Mouse (Mus musculus) limb, embryonic 14.5 days (tissue): ENCODE measurements at regions not wholly inside any gene's neighbourhood (a gene's known extent, or its start where the extent isn't known, plus 50 kb on each side); places are given as distances from the start of the nearest gene placed in this dataset.

Experiments
- ATAC-seq: fragments of 200-750 bp; cut with Nextera tagmentation; 2 replicates; pipeline ENCODE4 v1.8.0; 2017; ENCODE audit warnings: low read depth, moderate number of reproducible peaks, moderate TSS enrichment; ENCODE audit not compliant: low FRiP score
- DNase-seq: peaks from one replicate; pipeline ENCODE4 v3.0.0-alpha.2; 2015; ENCODE audit warnings: low spot score
- H3K27ac ChIP-seq: fragments of 300-500 bp; sonication (generic); replicated peaks from 2 replicates; pipeline ENCODE4 v1.5.1; 2014; ENCODE audit warnings: low read depth, mild to moderate bottlenecking, low read length, moderate library complexity, mixed read lengths
- H3K27me3 ChIP-seq: fragments of 300-500 bp; sonication (generic); 2 replicates; pipeline ENCODE4 v1.6.1; 2014; ENCODE audit warnings: low read length, mixed read lengths; ENCODE audit not compliant: control insufficient read depth, insufficient read depth
- H3K36me3 ChIP-seq: fragments of 300-500 bp; sonication (generic); 2 replicates; pipeline ENCODE4 v1.6.1; 2014; ENCODE audit warnings: mild to moderate bottlenecking, low read length, moderate library complexity, mixed read lengths; ENCODE audit not compliant: control insufficient read depth, insufficient read depth
- H3K4me1 ChIP-seq: fragments of 300-500 bp; sonication (generic); 2 replicates; pipeline ENCODE4 v1.6.1; 2014; ENCODE audit warnings: antibody characterized with exemption, low read length, mixed read lengths; ENCODE audit not compliant: control insufficient read depth, insufficient read depth
- H3K4me2 ChIP-seq: fragments of 300-500 bp; sonication (generic); replicated peaks from 2 replicates; pipeline ENCODE4 v1.6.1; 2014; ENCODE audit warnings: low read depth, mild to moderate bottlenecking, low read length, moderate library complexity; ENCODE audit not compliant: severe bottlenecking
- H3K4me3 ChIP-seq: fragments of 300-500 bp; sonication (generic); replicated peaks from 2 replicates; pipeline ENCODE4 v1.5.1; 2014; ENCODE audit warnings: low read length
- H3K9ac ChIP-seq: fragments of 300-500 bp; sonication (generic); 2 replicates; pipeline ENCODE4 v1.6.1; 2014; ENCODE audit warnings: mild to moderate bottlenecking, low read depth, low read length, moderate library complexity; ENCODE audit not compliant: severe bottlenecking
- H3K9me3 ChIP-seq: fragments of 300-500 bp; sonication (generic); 2 replicates; pipeline ENCODE4 v1.6.1; 2016; ENCODE audit warnings: low read length; ENCODE audit not compliant: control insufficient read depth
- POLR2A ChIP-seq: fragments of 200-500 bp; IDR thresholded peaks from 2 replicates; pipeline ENCODE4 v1.8.0; 2012; ENCODE audit warnings: inconsistent platforms, mild to moderate bottlenecking, moderate library complexity, borderline replicate concordance; ENCODE audit not compliant: insufficient read depth, insufficient read length; ENCODE audit errors: extremely low read depth
- whole genome bisulfite sequencing: fragments of 180-500 bp; shearing (Covaris S2); extraction: QIAGEN DNeasy Blood & Tissue Kit; methylation state at CpG from one replicate; pipeline ENCODE4 v1.1.7; 2014; 5-methylcytosine and 5-hydroxymethylcytosine counted together

GRCm38 (mm10) chr2:171734634-171734987 lies 308.7 kb downstream of the Cbln4 start:
- Histone ChIP-seq H3K4me1 (peaks cover 21% of the 10 kb centered on the region), H3K36me3 (no peaks in the 10 kb centered on the region), H3K4me2 (peak overlapping the region; percentile 48), H3K9me3 (no peaks in the 10 kb centered on the region), H3K4me3 (no peak overlapping the region), H3K9ac (no peak overlapping the region), H3K27ac (no peak overlapping the region), H3K27me3 (no peaks in the 10 kb centered on the region)
- DNase-seq (peak; percentile 67), ATAC-seq (peak; percentile 46)
- WGBS: 19% methylated on average over 4 of the region's 4 CpGs
- TF ChIP-seq POLR2A: no peak

- no peak for ATAC-seq
- H3K27ac ChIP-seq: no peak overlapping the region
Measured at GRCm38 (mm10) chr2:171733965-171734633, 309.2 kb downstream of the Cbln4 start.

GRCm38 (mm10) chr2:171719269-171719668 lies 324.0 kb downstream of the Cbln4 start:
- Histone ChIP-seq H3K9me3 (no peaks in the 10 kb centered on the region), H3K4me3 (no peak overlapping the region), H3K4me2 (no peak overlapping the region), H3K9ac (no peak overlapping the region), H3K27ac (no peak overlapping the region), H3K36me3 (no peaks in the 10 kb centered on the region), H3K4me1 (no peaks in the 10 kb centered on the region), H3K27me3 (no peaks in the 10 kb centered on the region)
- no peak for ATAC-seq
- DNase-seq: no peak
- WGBS: 68% methylated on average over 5 of the region's 5 CpGs
- no peak for TF ChIP-seq POLR2A

More at GRCm38 (mm10) chr2:171733965-171734633, 309.2 kb downstream of the Cbln4 start:
- Histone ChIP-seq H3K4me2 (no peak overlapping the region), H3K36me3 (no peaks in the 10 kb centered on the region), H3K27me3 (no peaks in the 10 kb centered on the region), H3K9ac (no peak overlapping the region), H3K4me1 (peaks cover 21% of the 10 kb centered on the region), H3K9me3 (no peaks in the 10 kb centered on the region), H3K4me3 (no peak overlapping the region)
- no peak for TF ChIP-seq POLR2A
- no peak for DNase-seq
- 32% methylated on average over 14 of the region's 14 CpGs for WGBS

GRCm38 (mm10) chr2:171718855-171719254 lies 324.4 kb downstream of the Cbln4 start:
- H3K36me3 ChIP-seq: no peaks in the 10 kb centered on the region
- ATAC-seq (no peak), DNase-seq (no peak)
- no peaks in the 10 kb centered on the region for H3K9me3 ChIP-seq
- H3K27me3 ChIP-seq: no peaks in the 10 kb centered on the region
- H3K9ac ChIP-seq: no peak overlapping the region
- TF ChIP-seq POLR2A: no peak
- WGBS: 85% methylated on average over 5 of the region's 5 CpGs
- no peak overlapping the region for H3K4me2 ChIP-seq
- no peaks in the 10 kb centered on the region for H3K4me1 ChIP-seq
- no peak overlapping the region for H3K27ac ChIP-seq
- no peak overlapping the region for H3K4me3 ChIP-seq

- Histone ChIP-seq H3K4me3 (no peak overlapping the region), H3K36me3 (no peaks in the 10 kb centered on the region), H3K4me1 (no peaks in the 10 kb centered on the region), H3K27me3 (no peaks in the 10 kb centered on the region), H3K27ac (no peak overlapping the region), H3K9me3 (no peaks in the 10 kb centered on the region), H3K4me2 (no peak overlapping the region), H3K9ac (no peak overlapping the region)
- ATAC-seq: no peak
- no peak for DNase-seq
- 55% methylated on average over 11 of the region's 11 CpGs for WGBS
- no peak for TF ChIP-seq POLR2A
Measured at GRCm38 (mm10) chr2:171712816-171713570, 330.3 kb downstream of the Cbln4 start.
